Mouse (Mus musculus): Measurements from ENCODE around the gene Tlr4. TPM values are rescaled to one million over a fixed set of nuclear protein-coding genes. Genes with fewer than 3 reads are reported as not detected.

Gene Tlr4
- polyA plus RNA-seq, 1 experiment from 2014 or later, result 3.4 TPM

- peak; percentile 32 for DNase-seq (ENCODE audit: low spot score)
- Histone ChIP-seq H3K36me3 (ENCODE audit: insufficient read depth, low read length) (no peaks in the 10 kb centered on the region), H3K27me3 (replicated peaks; ENCODE audit: insufficient read depth, low read length) (no peaks in the 10 kb centered on the region), H3K9me3 (ENCODE audit: low read length) (no peaks in the 10 kb centered on the region), H3K27ac (ENCODE audit: low read length) (no peak overlapping the region), H3K4me3 (ENCODE audit: low read depth, low read length) (no peak overlapping the region), H3K4me2 (replicated peaks; ENCODE audit: low read depth, low read length) (no peak overlapping the region), H3K9ac (replicated peaks; ENCODE audit: low read depth) (no peak overlapping the region), H3K4me1 (ENCODE audit: insufficient read depth, low read depth, low read length) (no peaks in the 10 kb centered on the region)
- TF ChIP-seq CTCF (IDR thresholded peaks at IDR 0.05) (peak; percentile 61), EP300 (IDR thresholded peaks at IDR 0.05) (no peak)
- ATAC-seq, result no peak
- WGBS, result 35% methylated on average over 3 of the region's 3 CpGs
These were observed 96.4 kb downstream of the Tlr4 start for GRCm38 (mm10) chr4:66923616-66924276.

DNA sequence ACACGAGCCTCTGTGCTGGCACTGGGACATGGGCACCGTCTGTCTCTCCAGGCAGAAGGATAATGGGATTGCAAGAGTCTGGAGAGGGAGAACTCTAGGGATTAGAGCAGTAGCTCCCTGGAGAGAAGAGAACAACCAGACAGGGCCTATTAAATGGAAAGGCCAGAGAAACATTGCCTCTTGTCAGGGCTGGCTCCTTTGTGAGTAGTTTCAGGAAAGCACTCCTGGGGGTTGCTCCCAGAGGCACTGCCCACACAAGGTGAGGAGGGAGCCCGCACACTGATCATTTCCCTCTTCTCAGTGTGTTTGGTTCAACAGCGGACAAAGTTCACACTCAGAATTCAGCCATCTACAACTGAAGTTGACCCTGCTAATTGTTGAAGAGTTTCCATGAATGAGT is 98.7 kb downstream of the Tlr4 start:
- Histone ChIP-seq H3K9me3 (ENCODE audit: low read length) (no peaks in the 10 kb centered on the region), H3K27me3 (replicated peaks; ENCODE audit: insufficient read depth, low read length) (no peaks in the 10 kb centered on the region), H3K4me3 (ENCODE audit: low read depth, low read length) (no peak overlapping the region), H3K4me1 (ENCODE audit: insufficient read depth, low read depth, low read length) (no peaks in the 10 kb centered on the region), H3K9ac (replicated peaks; ENCODE audit: low read depth) (no peak overlapping the region), H3K27ac (ENCODE audit: low read length) (no peak overlapping the region), H3K36me3 (ENCODE audit: insufficient read depth, low read length) (no peaks in the 10 kb centered on the region), H3K4me2 (replicated peaks; ENCODE audit: low read depth, low read length) (no peak overlapping the region)
- no peak for ATAC-seq
- no peak for DNase-seq (ENCODE audit: low spot score)
- WGBS, result 49% methylated on average over 4 of the region's 4 CpGs
- TF ChIP-seq EP300 (IDR thresholded peaks at IDR 0.05) (no peak), CTCF (IDR thresholded peaks at IDR 0.05) (no peak)

DNA sequence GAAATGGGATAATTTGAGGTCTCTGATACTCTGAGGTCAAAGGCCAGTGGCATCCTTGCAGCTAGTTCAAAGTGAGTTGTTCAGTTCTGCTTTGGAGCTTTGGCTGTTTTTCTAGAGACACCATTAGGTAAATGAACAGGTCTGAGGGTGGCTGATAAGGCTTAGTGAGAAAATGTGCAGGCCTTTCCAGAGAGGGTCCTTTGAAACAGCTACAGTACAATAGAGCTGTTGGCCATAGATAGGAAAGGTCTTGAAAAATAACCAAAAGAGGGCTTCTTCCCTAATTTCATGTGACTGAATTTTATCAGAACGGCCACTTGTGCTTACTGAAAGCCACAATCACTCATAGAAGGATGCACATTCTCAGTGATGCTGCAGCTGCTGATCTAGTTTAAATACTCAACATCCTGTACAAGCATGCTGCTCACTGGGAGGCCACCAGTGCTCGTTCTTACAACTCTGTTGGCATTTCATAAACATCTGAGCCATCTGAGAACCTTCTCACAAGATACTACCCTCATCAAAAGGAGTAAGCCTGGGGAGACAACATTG is 100.2 kb downstream of the Tlr4 start:
- 43% methylated on average over 2 of the region's 2 CpGs for WGBS

GRCm38 (mm10) chr4:66938489-66939061 is 111.2 kb downstream of the Tlr4 start:
- H3K27me3 ChIP-seq (replicated peaks; ENCODE audit: insufficient read depth, low read length), result no peaks in the 10 kb centered on the region
- ATAC-seq (no peak), DNase-seq (ENCODE audit: low spot score) (no peak)
- no peak overlapping the region for H3K9ac ChIP-seq (replicated peaks; ENCODE audit: low read depth)
- H3K36me3 ChIP-seq (ENCODE audit: insufficient read depth, low read length), result no peaks in the 10 kb centered on the region
- no peak for TF ChIP-seq CTCF (IDR thresholded peaks at IDR 0.05)
- no peak for TF ChIP-seq EP300 (IDR thresholded peaks at IDR 0.05)
- no peak overlapping the region for H3K4me3 ChIP-seq (ENCODE audit: low read depth, low read length)
- no peaks in the 10 kb centered on the region for H3K4me1 ChIP-seq (ENCODE audit: insufficient read depth, low read depth, low read length)
- no peak overlapping the region for H3K27ac ChIP-seq (ENCODE audit: low read length)
- 75% methylated on average over 4 of the region's 4 CpGs for WGBS
- no peaks in the 10 kb centered on the region for H3K9me3 ChIP-seq (ENCODE audit: low read length)
- H3K4me2 ChIP-seq (replicated peaks; ENCODE audit: low read depth, low read length), result no peak overlapping the region

More for the DNA sequence above, 100.2 kb downstream of the Tlr4 start:
- DNase-seq (ENCODE audit: low spot score) (no peak), ATAC-seq (no peak)
- no peak for TF ChIP-seq EP300 (IDR thresholded peaks at IDR 0.05)
- TF ChIP-seq CTCF (IDR thresholded peaks at IDR 0.05), result no peak
- no peak overlapping the region for H3K4me3 ChIP-seq (ENCODE audit: low read depth, low read length)
- H3K27ac ChIP-seq (ENCODE audit: low read length), result no peak overlapping the region
- no peaks in the 10 kb centered on the region for H3K4me1 ChIP-seq (ENCODE audit: insufficient read depth, low read depth, low read length)
- H3K27me3 ChIP-seq (replicated peaks; ENCODE audit: insufficient read depth, low read length), result no peaks in the 10 kb centered on the region
- no peak overlapping the region for H3K4me2 ChIP-seq (replicated peaks; ENCODE audit: low read depth, low read length)
- H3K9ac ChIP-seq (replicated peaks; ENCODE audit: low read depth), result no peak overlapping the region
- no peaks in the 10 kb centered on the region for H3K9me3 ChIP-seq (ENCODE audit: low read length)
- H3K36me3 ChIP-seq (ENCODE audit: insufficient read depth, low read length), result no peaks in the 10 kb centered on the region

DNA sequence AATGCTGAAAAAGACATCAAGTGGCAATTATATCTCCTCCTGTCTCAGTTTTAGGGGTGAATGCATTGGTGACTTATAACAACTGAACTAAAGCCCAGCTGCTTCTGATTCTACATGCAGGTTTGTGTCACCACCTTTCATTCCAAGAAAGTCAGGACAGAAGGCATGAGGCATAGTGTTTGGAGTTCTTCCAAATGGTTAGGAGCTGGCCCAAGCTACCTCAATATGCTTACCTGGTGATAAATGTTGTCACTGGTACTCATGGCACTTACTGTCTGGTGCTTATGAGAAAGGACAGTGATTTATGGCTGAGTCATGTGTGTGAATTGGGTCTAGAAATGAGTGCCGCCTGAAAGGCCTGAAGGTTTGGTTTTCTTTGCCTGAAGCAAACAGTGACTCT is 114.5 kb downstream of the Tlr4 start:
- 56% methylated on average over 1 of the region's 1 CpGs for WGBS
- no peak for ATAC-seq

GRCm38 (mm10) chr4:66943699-66944098 is 116.3 kb downstream of the Tlr4 start:
- DNase-seq (ENCODE audit: low spot score) (peak; percentile 7), ATAC-seq (no peak)
- H3K4me1 ChIP-seq (ENCODE audit: insufficient read depth, low read depth, low read length), result no peaks in the 10 kb centered on the region
- TF ChIP-seq EP300 (IDR thresholded peaks at IDR 0.05) (no peak), CTCF (IDR thresholded peaks at IDR 0.05) (0 out of 2 replicates have a peak, but pooled peaks have one; percentile 19)
- H3K9me3 ChIP-seq (ENCODE audit: low read length), result no peaks in the 10 kb centered on the region
- no peak overlapping the region for H3K4me3 ChIP-seq (ENCODE audit: low read depth, low read length)
- no peaks in the 10 kb centered on the region for H3K27me3 ChIP-seq (replicated peaks; ENCODE audit: insufficient read depth, low read length)
- no peak overlapping the region for H3K4me2 ChIP-seq (replicated peaks; ENCODE audit: low read depth, low read length)
- no peak overlapping the region for H3K27ac ChIP-seq (ENCODE audit: low read length)
- no peaks in the 10 kb centered on the region for H3K36me3 ChIP-seq (ENCODE audit: insufficient read depth, low read length)
- no peak overlapping the region for H3K9ac ChIP-seq (replicated peaks; ENCODE audit: low read depth)

More for the DNA sequence above, 114.5 kb downstream of the Tlr4 start:
- H3K9me3 ChIP-seq (ENCODE audit: low read length), result no peaks in the 10 kb centered on the region
- H3K4me1 ChIP-seq (ENCODE audit: insufficient read depth, low read depth, low read length), result no peaks in the 10 kb centered on the region
- no peaks in the 10 kb centered on the region for H3K27me3 ChIP-seq (replicated peaks; ENCODE audit: insufficient read depth, low read length)
- H3K36me3 ChIP-seq (ENCODE audit: insufficient read depth, low read length), result no peaks in the 10 kb centered on the region
- TF ChIP-seq CTCF (IDR thresholded peaks at IDR 0.05) (no peak), EP300 (IDR thresholded peaks at IDR 0.05) (no peak)
- no peak for DNase-seq (ENCODE audit: low spot score)
- H3K9ac ChIP-seq (replicated peaks; ENCODE audit: low read depth), result no peak overlapping the region
- no peak overlapping the region for H3K27ac ChIP-seq (ENCODE audit: low read length)
- H3K4me2 ChIP-seq (replicated peaks; ENCODE audit: low read depth, low read length), result no peak overlapping the region
- no peak overlapping the region for H3K4me3 ChIP-seq (ENCODE audit: low read depth, low read length)
